Mouse (Mus musculus): ENCODE measurements at regions not wholly inside any gene's neighbourhood (a gene's known extent, or its start where the extent isn't known, plus 50 kb on each side); places are given as distances from the start of the nearest gene placed in this dataset.
A peak's percentile ranks its signal among the peaks of the same experiment; 100 is the strongest.

- Histone ChIP-seq H3K36me3 (ENCODE audit: control insufficient read depth, insufficient read depth, low read length) (no peaks in the 10 kb centered on the region), H3K9ac (ENCODE audit: low read depth, low read length) (no peak overlapping the region), H3K9me3 (ENCODE audit: control insufficient read depth, low read length) (no peaks in the 10 kb centered on the region), H3K4me2 (no peak overlapping the region), H3K4me1 (replicated peaks; ENCODE audit: control insufficient read depth, insufficient read depth, low read length) (no peaks in the 10 kb centered on the region), H3K4me3 (ENCODE audit: low read depth, low read length) (no peak overlapping the region), H3K27ac (ENCODE audit: low read depth, low read length) (no peak overlapping the region), H3K27me3 (replicated peaks; ENCODE audit: control insufficient read depth, insufficient read depth, low read length) (no peaks in the 10 kb centered on the region)
- DNase-seq (ENCODE audit: low spot score) (no peak), ATAC-seq (replicated peaks; ENCODE audit: low FRiP score) (no peak)
These were observed 109.4 kb upstream of the Gorab start for GRCm38 (mm10) chr1:163512847-163513246.

- Histone ChIP-seq H3K4me3 (ENCODE audit: low read depth, low read length) (no peak overlapping the region), H3K36me3 (ENCODE audit: control insufficient read depth, insufficient read depth, low read length) (no peaks in the 10 kb centered on the region), H3K27me3 (replicated peaks; ENCODE audit: control insufficient read depth, insufficient read depth, low read length) (no peaks in the 10 kb centered on the region), H3K9me3 (ENCODE audit: control insufficient read depth, low read length) (no peaks in the 10 kb centered on the region), H3K4me1 (replicated peaks; ENCODE audit: control insufficient read depth, insufficient read depth, low read length) (no peaks in the 10 kb centered on the region), H3K4me2 (no peak overlapping the region), H3K9ac (ENCODE audit: low read depth, low read length) (no peak overlapping the region), H3K27ac (ENCODE audit: low read depth, low read length) (no peak overlapping the region)
- DNase-seq (ENCODE audit: low spot score) = no peak
- ATAC-seq (replicated peaks; ENCODE audit: low FRiP score) = no peak
- 80% methylated on average over 1 of the region's 1 CpGs for WGBS
These were observed 108.5 kb upstream of the Gorab start for GRCm38 (mm10) chr1:163512008-163512407.

- WGBS = 80% methylated on average over 7 of the region's 7 CpGs
- Histone ChIP-seq H3K4me2 (no peak overlapping the region), H3K9me3 (ENCODE audit: control insufficient read depth, low read length) (no peaks in the 10 kb centered on the region), H3K9ac (ENCODE audit: low read depth, low read length) (no peak overlapping the region), H3K27me3 (replicated peaks; ENCODE audit: control insufficient read depth, insufficient read depth, low read length) (no peaks in the 10 kb centered on the region), H3K4me3 (ENCODE audit: low read depth, low read length) (no peak overlapping the region), H3K4me1 (replicated peaks; ENCODE audit: control insufficient read depth, insufficient read depth, low read length) (no peaks in the 10 kb centered on the region), H3K36me3 (ENCODE audit: control insufficient read depth, insufficient read depth, low read length) (no peaks in the 10 kb centered on the region), H3K27ac (ENCODE audit: low read depth, low read length) (no peak overlapping the region)
- no peak for ATAC-seq (replicated peaks; ENCODE audit: low FRiP score)
- no peak for DNase-seq (ENCODE audit: low spot score)
These were observed 101.6 kb upstream of the Gorab start for GRCm38 (mm10) chr1:163505035-163505434.

- no peaks in the 10 kb centered on the region for H3K36me3 ChIP-seq (ENCODE audit: control insufficient read depth, insufficient read depth, low read length)
- no peak overlapping the region for H3K4me2 ChIP-seq
- H3K27me3 ChIP-seq (replicated peaks; ENCODE audit: control insufficient read depth, insufficient read depth, low read length) = no peaks in the 10 kb centered on the region
- DNase-seq (ENCODE audit: low spot score) = no peak
- WGBS = 70% methylated on average over 1 of the region's 1 CpGs
- H3K27ac ChIP-seq (ENCODE audit: low read depth, low read length) = no peak overlapping the region
- no peak overlapping the region for H3K4me3 ChIP-seq (ENCODE audit: low read depth, low read length)
- ATAC-seq (replicated peaks; ENCODE audit: low FRiP score) = no peak; the same call in 1 of the 2 replicates
- H3K9ac ChIP-seq (ENCODE audit: low read depth, low read length) = no peak overlapping the region
- no peaks in the 10 kb centered on the region for H3K9me3 ChIP-seq (ENCODE audit: control insufficient read depth, low read length)
- H3K4me1 ChIP-seq (replicated peaks; ENCODE audit: control insufficient read depth, insufficient read depth, low read length) = no peaks in the 10 kb centered on the region
These were observed 99.1 kb upstream of the Gorab start for GRCm38 (mm10) chr1:163502557-163502956.

- no peak overlapping the region for H3K27ac ChIP-seq (ENCODE audit: low read depth, low read length)
- H3K4me3 ChIP-seq (ENCODE audit: low read depth, low read length) = no peak overlapping the region
- no peaks in the 10 kb centered on the region for H3K36me3 ChIP-seq (ENCODE audit: control insufficient read depth, insufficient read depth, low read length)
- ATAC-seq (replicated peaks; ENCODE audit: low FRiP score) (peak; percentile 64; the same call in 1 of the 2 replicates), DNase-seq (ENCODE audit: low spot score) (no peak)
- H3K27me3 ChIP-seq (replicated peaks; ENCODE audit: control insufficient read depth, insufficient read depth, low read length) = no peaks in the 10 kb centered on the region
- H3K4me1 ChIP-seq (replicated peaks; ENCODE audit: control insufficient read depth, insufficient read depth, low read length) = no peaks in the 10 kb centered on the region
- no peaks in the 10 kb centered on the region for H3K9me3 ChIP-seq (ENCODE audit: control insufficient read depth, low read length)
- H3K4me2 ChIP-seq = no peak overlapping the region
- no peak overlapping the region for H3K9ac ChIP-seq (ENCODE audit: low read depth, low read length)
- WGBS = 64% methylated on average over 5 of the region's 5 CpGs
These were observed 95.0 kb upstream of the Gorab start for GRCm38 (mm10) chr1:163498398-163498958.

- Histone ChIP-seq H3K4me2 (no peak overlapping the region), H3K4me3 (ENCODE audit: low read depth, low read length) (no peak overlapping the region), H3K27me3 (replicated peaks; ENCODE audit: control insufficient read depth, insufficient read depth, low read length) (no peaks in the 10 kb centered on the region), H3K4me1 (replicated peaks; ENCODE audit: control insufficient read depth, insufficient read depth, low read length) (no peaks in the 10 kb centered on the region), H3K9me3 (ENCODE audit: control insufficient read depth, low read length) (no peaks in the 10 kb centered on the region), H3K36me3 (ENCODE audit: control insufficient read depth, insufficient read depth, low read length) (no peaks in the 10 kb centered on the region), H3K27ac (ENCODE audit: low read depth, low read length) (no peak overlapping the region), H3K9ac (ENCODE audit: low read depth, low read length) (no peak overlapping the region)
- ATAC-seq (replicated peaks; ENCODE audit: low FRiP score) (no peak), DNase-seq (ENCODE audit: low spot score) (no peak)
- whole genome bisulfite sequencing = 60% methylated on average over 1 of the region's 1 CpGs
These were observed 92.9 kb upstream of the Gorab start for GRCm38 (mm10) chr1:163496416-163496815.

GRCm38 (mm10) chr1:163488532-163488931, 85.1 kb upstream of the Gorab start:
- H3K9me3 ChIP-seq (ENCODE audit: control insufficient read depth, low read length) = no peaks in the 10 kb centered on the region
- H3K27ac ChIP-seq (ENCODE audit: low read depth, low read length) = no peak overlapping the region
- H3K4me2 ChIP-seq = no peak overlapping the region
- no peaks in the 10 kb centered on the region for H3K36me3 ChIP-seq (ENCODE audit: control insufficient read depth, insufficient read depth, low read length)
- no peak overlapping the region for H3K4me3 ChIP-seq (ENCODE audit: low read depth, low read length)
- H3K27me3 ChIP-seq (replicated peaks; ENCODE audit: control insufficient read depth, insufficient read depth, low read length) = no peaks in the 10 kb centered on the region
- no peak overlapping the region for H3K9ac ChIP-seq (ENCODE audit: low read depth, low read length)
- no peaks in the 10 kb centered on the region for H3K4me1 ChIP-seq (replicated peaks; ENCODE audit: control insufficient read depth, insufficient read depth, low read length)
- ATAC-seq (replicated peaks; ENCODE audit: low FRiP score) (no peak), DNase-seq (ENCODE audit: low spot score) (no peak)
- WGBS = 70% methylated on average over 6 of the region's 6 CpGs

GRCm38 (mm10) chr1:163488109-163488508, 84.6 kb upstream of the Gorab start:
- H3K27ac ChIP-seq (ENCODE audit: low read depth, low read length) = no peak overlapping the region
- no peak overlapping the region for H3K4me2 ChIP-seq
- no peaks in the 10 kb centered on the region for H3K27me3 ChIP-seq (replicated peaks; ENCODE audit: control insufficient read depth, insufficient read depth, low read length)
- no peak overlapping the region for H3K9ac ChIP-seq (ENCODE audit: low read depth, low read length)
- no peak for DNase-seq (ENCODE audit: low spot score)
- no peak overlapping the region for H3K4me3 ChIP-seq (ENCODE audit: low read depth, low read length)
- H3K4me1 ChIP-seq (replicated peaks; ENCODE audit: control insufficient read depth, insufficient read depth, low read length) = no peaks in the 10 kb centered on the region
- no peaks in the 10 kb centered on the region for H3K9me3 ChIP-seq (ENCODE audit: control insufficient read depth, low read length)
- H3K36me3 ChIP-seq (ENCODE audit: control insufficient read depth, insufficient read depth, low read length) = no peaks in the 10 kb centered on the region
- ATAC-seq (replicated peaks; ENCODE audit: low FRiP score) = no peak
- 71% methylated on average over 4 of the region's 4 CpGs for WGBS

GRCm38 (mm10) chr1:163483098-163483497, 79.6 kb upstream of the Gorab start:
- DNase-seq (ENCODE audit: low spot score) (no peak), ATAC-seq (replicated peaks; ENCODE audit: low FRiP score) (no peak)
- H3K4me1 ChIP-seq (replicated peaks; ENCODE audit: control insufficient read depth, insufficient read depth, low read length) = no peaks in the 10 kb centered on the region
- 62% methylated on average over 3 of the region's 3 CpGs for WGBS
- H3K9ac ChIP-seq (ENCODE audit: low read depth, low read length) = no peak overlapping the region
- H3K4me2 ChIP-seq = no peak overlapping the region
- H3K27me3 ChIP-seq (replicated peaks; ENCODE audit: control insufficient read depth, insufficient read depth, low read length) = no peaks in the 10 kb centered on the region
- H3K9me3 ChIP-seq (ENCODE audit: control insufficient read depth, low read length) = no peaks in the 10 kb centered on the region
- no peak overlapping the region for H3K4me3 ChIP-seq (ENCODE audit: low read depth, low read length)
- no peaks in the 10 kb centered on the region for H3K36me3 ChIP-seq (ENCODE audit: control insufficient read depth, insufficient read depth, low read length)
- H3K27ac ChIP-seq (ENCODE audit: low read depth, low read length) = no peak overlapping the region
